Mouse (Mus musculus): ENCODE results near the gene Uox.

DNA sequence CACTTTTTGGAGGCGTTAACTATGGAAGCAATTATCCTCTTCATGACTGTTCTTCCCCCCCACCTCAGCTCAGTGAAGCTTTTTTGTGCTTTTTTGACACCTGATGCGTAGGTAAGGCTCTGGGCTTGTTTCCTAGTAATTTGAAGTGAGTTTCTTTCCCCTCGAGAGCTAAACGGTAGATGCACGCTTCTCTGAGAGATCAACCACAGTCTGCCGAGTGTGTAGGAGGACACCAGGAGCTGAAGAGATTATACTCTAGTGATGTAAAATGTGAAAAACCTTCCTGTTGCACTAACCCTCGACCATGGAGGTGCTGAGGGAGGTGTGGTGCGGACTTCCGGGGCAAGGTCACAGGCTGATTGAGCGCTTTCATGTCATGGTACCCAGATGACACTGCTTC is 49.9 kb downstream of the Uox start:
- no peak for TF ChIP-seq POLR2A (IDR thresholded peaks at IDR 0.05; ENCODE audit: borderline replicate concordance, extremely low read depth, insufficient read depth, insufficient read length, poor library complexity, severe bottlenecking)
- TF ChIP-seq CTCF (IDR thresholded peaks at IDR 0.05; ENCODE audit: borderline replicate concordance, extremely low read depth, insufficient read depth, insufficient read length), result no peak

Data from brain, embryonic 14.5 days (tissue).